In the genomic region with DNA sequence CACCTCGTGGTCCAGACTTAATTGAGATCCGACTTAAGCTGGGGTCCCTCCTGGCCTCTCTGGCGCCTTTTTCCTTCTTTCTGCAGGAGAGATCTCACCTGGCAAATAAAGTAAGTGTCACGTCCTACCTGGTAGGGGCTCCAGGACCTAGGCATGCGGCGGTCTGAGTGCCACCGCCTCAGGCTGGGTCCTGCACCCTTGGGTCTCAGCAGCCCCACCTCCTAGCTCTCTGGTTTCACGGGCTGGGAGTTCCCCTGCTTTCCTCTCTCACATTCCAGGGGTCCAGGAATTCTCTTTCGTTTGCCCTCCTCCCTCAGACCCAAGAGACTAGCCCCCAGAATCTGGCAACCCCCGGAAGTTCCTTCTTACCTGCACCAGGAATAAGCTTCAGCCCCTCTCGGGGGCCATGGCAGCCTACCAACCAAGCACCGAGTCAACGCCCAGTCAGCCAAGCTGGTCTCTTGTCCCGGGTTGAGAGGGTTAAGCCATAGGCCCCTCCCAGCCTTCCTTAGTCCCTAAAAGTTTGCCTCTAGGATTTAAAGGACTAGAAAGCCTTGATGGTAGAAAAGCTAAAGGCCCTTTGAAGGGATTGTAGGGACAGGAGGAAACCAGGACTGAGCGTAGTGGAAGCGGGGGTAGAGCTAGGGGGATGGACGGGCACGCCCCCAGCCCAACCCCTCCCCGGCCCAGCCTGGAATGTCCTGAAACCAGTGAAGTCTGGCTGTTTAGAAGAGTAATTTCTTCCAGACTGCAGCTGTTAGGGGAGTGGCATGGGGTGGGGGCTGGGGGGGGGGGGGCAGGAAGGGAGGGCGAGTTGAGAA, we compare ENCODE assay signal across 8 mouse cellular contexts. TPM values are rescaled to one million over a fixed set of nuclear protein-coding genes. Genes with fewer than 3 reads are reported as not detected.
DNase-seq lines count a peak whose midpoint lies in the region; ATAC-seq lines count a peak whose summit lies in the region.

TSS of gene Cdc42ep5 (minus strand) at position 771 of the 821 bp plus-strand sequence.

- H3K4me1 ChIP-seq in erythroblast, embryonic 14.5 days (ENCODE audit: control insufficient read depth) = peaks cover 13% of the 10 kb centered on the region
- H3K4me1 ChIP-seq in forebrain, embryonic 10.5 days = peaks cover 33% of the 10 kb centered on the region
- H3K4me1 ChIP-seq in midbrain, embryonic 13.5 days (replicated peaks) = peaks cover 19% of the 10 kb centered on the region

- H3K36me3 ChIP-seq in erythroblast, embryonic 14.5 days (ENCODE audit: control insufficient read depth) = no peaks in the 10 kb centered on the region
- no peaks in the 10 kb centered on the region for H3K36me3 ChIP-seq in forebrain, embryonic 10.5 days (replicated peaks)
- H3K36me3 ChIP-seq in midbrain, embryonic 13.5 days = no peaks in the 10 kb centered on the region

- intact Hi-C loops in heart, postnatal 10 days (cut with DNase I) = no loop called here

- H3K27ac ChIP-seq in forebrain, embryonic 10.5 days = peak within 1 kb of the TSS; percentile 80
- H3K27ac ChIP-seq in midbrain, embryonic 13.5 days = no peak within 1 kb of the TSS

- H3K4me2 ChIP-seq in midbrain, embryonic 13.5 days (replicated peaks) = peak within 1 kb of the TSS; percentile 47

- under 1% methylated on average over 19 of the region's 20 CpGs for WGBS in forebrain, embryonic 10.5 days
- WGBS in large intestine, adult 2 months = 1% methylated on average over 20 of the region's 20 CpGs
- 1% methylated on average over 19 of the region's 20 CpGs for WGBS in midbrain, embryonic 13.5 days

- H3K4me3 ChIP-seq in erythroblast, embryonic 14.5 days (replicated peaks) = peak within 1 kb of the TSS; percentile 46
- H3K4me3 ChIP-seq in forebrain, embryonic 10.5 days = peak within 1 kb of the TSS; percentile 57
- peak within 1 kb of the TSS; percentile 26 for H3K4me3 ChIP-seq in midbrain, embryonic 13.5 days (replicated peaks)

- ATAC-seq in erythroblast, adult 5-6 weeks (replicated peaks; ENCODE audit: low FRiP score, poor library complexity, severe bottlenecking) = no peak
- ATAC-seq in midbrain, embryonic 13.5 days = peak; percentile 79

- no peaks in the 10 kb centered on the region for H3K9me3 ChIP-seq in erythroblast, embryonic 14.5 days (ENCODE audit: control insufficient read depth, low read length)
- no peaks in the 10 kb centered on the region for H3K9me3 ChIP-seq in forebrain, embryonic 10.5 days
- H3K9me3 ChIP-seq in midbrain, embryonic 13.5 days = no peaks in the 10 kb centered on the region

- peak within 1 kb of the TSS; percentile 39; the same call in 1 of the 2 replicates for H3K9ac ChIP-seq in midbrain, embryonic 13.5 days (replicated peaks)

- no peaks in the 10 kb centered on the region for H3K27me3 ChIP-seq in erythroblast, embryonic 14.5 days (ENCODE audit: control insufficient read depth)
- no peaks in the 10 kb centered on the region for H3K27me3 ChIP-seq in forebrain, embryonic 10.5 days (ENCODE audit: poor library complexity, severe bottlenecking)
- H3K27me3 ChIP-seq in midbrain, embryonic 13.5 days = no peaks in the 10 kb centered on the region

- peak; percentile 64 for DNase-seq in forebrain, embryonic 10.5 days (ENCODE audit: extremely low spot score, low spot score)
- DNase-seq in heart, postnatal 10 days = peak; percentile 70 to 75
- DNase-seq in large intestine, adult 2 months (ENCODE audit: low read depth, low spot score) = no peak
- no peak for DNase-seq in cerebellum, adult 9-10 months
- DNase-seq in cerebellum, postnatal 14 days = no peak

RNA-seq across cellular contexts. Expression of gene Cdc42ep5, which starts in this region (rescaled TPM):
- 0.14 and 0.25 TPM in 2 replicates for polyA plus RNA-seq in erythroblast, embryonic 14.5 days (2012)
- total RNA-seq in erythroblast, adult 5-6 weeks (2015; ENCODE audit: low replicate concordance) = not detected in 2 replicates
- total RNA-seq in erythroblast, adult 5-6 weeks (2017; ENCODE audit: low replicate concordance) = not detected in 2 replicates
- 18.3 and 22.1 TPM in 2 replicates for polyA plus RNA-seq in forebrain, embryonic 10.5 days (2016; fragmentation: Nextera tagmentation; extraction: Ambion mirVana)
- 10 to 100 TPM; 11.6 to 12.3 TPM for total RNA-seq in heart, postnatal 10 days (2021)
- 220 and 269 TPM in 2 replicates for polyA plus RNA-seq in large intestine, adult 2 months (2012; rRNA removed)
- 5.1 and 5.2 TPM in 2 replicates for polyA plus RNA-seq in midbrain, embryonic 13.5 days (2015; fragmentation: Nextera tagmentation; extraction: Ambion mirVana)

Comparison
In these comparisons a context has a peak if more than half of its experiments do, and no peak if none do; other contexts are left out.
1. RNA of gene Cdc42ep5 (total RNA-seq): 11.6 to 12.3 TPM in heart, postnatal 10 days; not detected in erythroblast, adult 5-6 weeks; every median in the first group is over 10 times any median in the second.
2. DNase-seq: peak in forebrain, embryonic 10.5 days (single experiment) and heart, postnatal 10 days (2 of 2); none in large intestine, adult 2 months (single experiment), cerebellum, adult 9-10 months (single experiment) and cerebellum, postnatal 14 days (0 of 2).
3. Peak in every context shown above with its lines, with median percentiles within 50 percentile points of each other: H3K4me3 ChIP-seq.